Mouse (Mus musculus): ENCODE measurements around the gene Dennd1a.

GRCm38 (mm10) chr2:37764514-37764913 is 522.7 kb downstream of the Dennd1a start:
- TF ChIP-seq CTCF (IDR thresholded peaks at IDR 0.05) (no peak), POLR2A (IDR thresholded peaks at IDR 0.05; ENCODE audit: insufficient read depth, low read depth, low read length) (no peak), EP300 (IDR thresholded peaks at IDR 0.05; ENCODE audit: insufficient read depth, low read depth, low read length) (no peak)

Data from heart, adult 2 months (tissue).